Comparison of ENCODE assay signal across 10 mouse cellular contexts in the genomic region with DNA sequence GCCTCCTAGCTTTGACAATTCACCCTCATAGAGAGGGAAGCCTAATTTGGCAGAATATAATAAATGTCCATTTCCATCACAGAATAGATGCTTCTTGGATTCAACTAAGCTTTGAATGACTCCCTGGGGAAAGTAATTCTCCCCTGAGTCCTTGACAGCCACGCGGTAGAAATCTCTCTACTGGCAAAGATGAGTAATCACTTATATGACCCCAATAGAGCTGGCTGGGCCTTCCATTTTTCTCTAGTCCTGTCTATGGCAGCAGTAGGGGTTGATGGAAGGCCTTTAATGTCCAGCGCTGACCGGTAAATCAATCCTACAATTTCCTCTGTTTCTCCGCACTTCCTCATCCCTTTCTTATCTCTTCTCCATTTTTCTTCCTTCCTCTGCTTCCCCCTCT. TPM values are rescaled to one million over a fixed set of nuclear protein-coding genes. Genes with fewer than 3 reads are reported as not detected.
DNase-seq lines count a peak whose midpoint lies in the region; ATAC-seq and TF ChIP-seq lines count a peak whose summit lies in the region.
"Had no signal": no experiment of that assay in that cellular context is flagged by ENCODE, and none has a peak within 500 bp of the region (broad histone marks: within the 10 kb centered on the region; RNA-seq: fewer than 3 reads in every experiment).

No protein-coding gene starts in this region.

- TF ChIP-seq CTCF in embryonic fibroblast, embryonic 13.5 days (IDR thresholded peaks at IDR 0.05; ENCODE audit: borderline replicate concordance, insufficient read depth, low read length), result no peak

- peak overlapping the region; percentile 90; the same call in 1 of the 2 replicates for H3K4me2 ChIP-seq in kidney, embryonic 15.5 days
- peak overlapping the region; percentile 76 for H3K4me2 ChIP-seq in midbrain, embryonic 13.5 days (replicated peaks)

- no peak for ATAC-seq in kidney, embryonic 15.5 days (replicated peaks; ENCODE audit: low FRiP score)
- no peak for ATAC-seq in midbrain, embryonic 13.5 days

- no peak overlapping the region for H3K27ac ChIP-seq in kidney, embryonic 15.5 days
- H3K27ac ChIP-seq in embryonic fibroblast, embryonic 13.5 days (ENCODE audit: insufficient read depth, low read length), result no peak overlapping the region
- no peak overlapping the region for H3K27ac ChIP-seq in midbrain, embryonic 13.5 days

- no peak overlapping the region for H3K4me3 ChIP-seq in kidney, embryonic 15.5 days (replicated peaks)
- H3K4me3 ChIP-seq in embryonic fibroblast, embryonic 13.5 days (ENCODE audit: insufficient read depth, low read length), result 0 out of 2 replicates have a peak overlapping the region, but pooled peaks have one; percentile 65
- peak overlapping the region; percentile 85 for H3K4me3 ChIP-seq in midbrain, embryonic 13.5 days (replicated peaks)

- no peak for TF ChIP-seq POLR2A in embryonic fibroblast, embryonic 13.5 days (IDR thresholded peaks at IDR 0.05; ENCODE audit: low read depth, low read length)

- H3K36me3 ChIP-seq in kidney, embryonic 15.5 days, result no peaks in the 10 kb centered on the region
- H3K36me3 ChIP-seq in midbrain, embryonic 13.5 days, result no peaks in the 10 kb centered on the region

- no peaks in the 10 kb centered on the region for H3K9me3 ChIP-seq in kidney, embryonic 15.5 days (replicated peaks)
- H3K9me3 ChIP-seq in midbrain, embryonic 13.5 days, result no peaks in the 10 kb centered on the region

- WGBS in kidney, embryonic 15.5 days, result 50% methylated on average over 5 of the region's 5 CpGs
- WGBS in midbrain, embryonic 13.5 days, result 63% methylated on average over 5 of the region's 5 CpGs

- H3K9ac ChIP-seq in kidney, embryonic 15.5 days, result no peak overlapping the region
- H3K9ac ChIP-seq in midbrain, embryonic 13.5 days (replicated peaks), result peak overlapping the region; percentile 84; the same call in 1 of the 2 replicates

- no peak for DNase-seq in kidney, postnatal 25 days
- DNase-seq in adrenal gland, postnatal 10 days, result peak; percentile 41
- no peak for DNase-seq in ovary, postnatal 36 days (ENCODE audit: low spot score)
- no peak for DNase-seq in frontal cortex, adult 2 months (ENCODE audit: extremely low spot score in 1 of 2, low spot score in 1 of 2)
- DNase-seq in left cerebral cortex, adult 9 months (ENCODE audit: low spot score in 2 of 2), result no peak
- DNase-seq: cerebellum, adult 9-11 months had no signal

- peaks cover 20% of the 10 kb centered on the region for H3K4me1 ChIP-seq in kidney, embryonic 15.5 days
- peaks cover 2% of the 10 kb centered on the region; the same call in 1 of the 2 replicates for H3K4me1 ChIP-seq in embryonic fibroblast, embryonic 13.5 days (ENCODE audit: control insufficient read depth, insufficient read depth, low read length)
- H3K4me1 ChIP-seq in midbrain, embryonic 13.5 days (replicated peaks), result peaks cover 25% of the 10 kb centered on the region

- H3K27me3 ChIP-seq in kidney, embryonic 15.5 days, result peaks cover 35% of the 10 kb centered on the region
- no peaks in the 10 kb centered on the region for H3K27me3 ChIP-seq in midbrain, embryonic 13.5 days
- H3K27me3 ChIP-seq: Patski had no signal

RNA-seq across cellular contexts. Expression of a gene that starts 1.5 kb away (rescaled TPM):
- polyA plus RNA-seq in kidney, embryonic 15.5 days (2015; fragmentation: Nextera tagmentation; extraction: Ambion mirVana), result 0.23 and 0.37 TPM in 2 replicates
- total RNA-seq in adrenal gland, postnatal 10 days (2021), result under 1 TPM; 0.18 to 0.36 TPM
- not detected in 2 replicates for polyA plus RNA-seq in embryonic fibroblast, embryonic 13.5 days (2011; ENCODE audit: insufficient read length, low read depth, missing spikeins)
- 2.7 and 3.8 TPM in 2 replicates for polyA plus RNA-seq in midbrain, embryonic 13.5 days (2015; fragmentation: Nextera tagmentation; extraction: Ambion mirVana)
- polyA plus RNA-seq in frontal cortex, adult 2 months (2012; rRNA removed), result 6.3 and 7.1 TPM in 2 replicates

RNA-seq across cellular contexts. Expression of a gene that starts 7.3 kb away (rescaled TPM):
- 19.7 and 21.3 TPM in 2 replicates for polyA plus RNA-seq in kidney, embryonic 15.5 days (2015; fragmentation: Nextera tagmentation; extraction: Ambion mirVana)
- 10 to 100 TPM; 35.6 to 46.8 TPM for total RNA-seq in adrenal gland, postnatal 10 days (2021)
- polyA plus RNA-seq in embryonic fibroblast, embryonic 13.5 days (2011; ENCODE audit: insufficient read length, low read depth, missing spikeins), result 20.5 and 28.9 TPM in 2 replicates
- polyA plus RNA-seq in midbrain, embryonic 13.5 days (2015; fragmentation: Nextera tagmentation; extraction: Ambion mirVana), result 45.8 and 46.9 TPM in 2 replicates
- polyA plus RNA-seq in frontal cortex, adult 2 months (2012; rRNA removed), result 33.6 and 38.6 TPM in 2 replicates
